Mouse (Mus musculus) adrenal gland, postnatal 25 days (tissue): ENCODE data around the gene Gm5485. TPM values are rescaled to one million over a fixed set of nuclear protein-coding genes. Genes with fewer than 3 reads are reported as not detected.

ENCODE experiments used
- DNase-seq: peaks from one replicate; pipeline ENCODE4 v3.0.0; 2021; ENCODE audit warnings: mixed read lengths
- long read RNA-seq: library from polyadenylated mRNA; stranded (forward); transcript quantifications from one replicate; pipeline ENCODE4 v2.0.0, GENCODE M21; 2021
- total RNA-seq: library from RNA; stranded (reverse); gene quantifications from 2 replicates; pipeline ENCODE4 v1.2.3, GENCODE M21; 2021

Gene Gm5485
- not detected in 2 replicates for total RNA-seq
- long read RNA-seq, result 0 reads

GRCm38 (mm10) chr16:48412246-48412645, at the start of gene Gm5485:
Gene Gm5485 (minus strand): TSS chr16:48412416.
- no peak for DNase-seq

GRCm38 (mm10) chr16:48453264-48453663, 41.0 kb upstream of the Gm5485 start:
- no peak for DNase-seq

DNA sequence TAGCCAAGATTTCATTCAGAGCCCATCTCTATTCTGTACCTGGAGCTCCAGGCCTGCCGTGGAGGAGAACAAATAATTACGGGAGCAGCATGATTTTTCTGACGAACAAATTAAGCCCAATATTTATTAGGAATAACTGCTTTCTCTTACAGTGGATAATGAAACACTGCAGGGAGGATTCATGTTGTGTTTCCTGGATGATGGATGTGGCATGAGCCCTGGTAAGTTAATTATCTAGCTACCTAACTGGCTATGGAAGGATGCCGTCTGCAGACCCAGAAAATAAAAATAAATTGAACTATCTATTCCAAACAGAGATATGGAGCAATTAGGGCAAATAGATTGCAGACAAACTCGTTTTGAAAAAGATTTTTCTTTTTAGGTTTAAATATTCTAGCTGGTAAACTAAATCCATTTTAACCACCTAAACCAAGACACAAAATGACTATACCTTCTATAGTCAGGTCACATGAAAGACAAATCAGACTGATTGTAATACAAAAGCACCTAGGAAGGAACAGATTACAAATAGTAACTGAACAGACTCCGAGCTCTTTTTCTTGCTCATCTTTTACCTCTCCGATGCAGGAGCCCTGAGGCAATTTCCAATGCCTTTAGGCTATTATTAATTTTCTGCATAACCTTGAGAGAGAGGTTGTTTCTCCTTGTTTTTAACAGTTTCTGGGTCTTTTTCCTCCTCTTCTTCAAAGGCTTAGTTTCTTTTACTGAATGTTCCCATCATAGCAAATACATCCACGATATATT, 34.1 kb upstream of the Gm5485 start:
- no peak for DNase-seq

- DNase-seq, result no peak
Measured at GRCm38 (mm10) chr16:48444589-48444988, 32.4 kb upstream of the Gm5485 start.

- DNase-seq, result no peak
Measured at GRCm38 (mm10) chr16:48437476-48437875, 25.3 kb upstream of the Gm5485 start.

GRCm38 (mm10) chr16:48435454-48435853, 23.2 kb upstream of the Gm5485 start:
- DNase-seq, result no peak

DNA sequence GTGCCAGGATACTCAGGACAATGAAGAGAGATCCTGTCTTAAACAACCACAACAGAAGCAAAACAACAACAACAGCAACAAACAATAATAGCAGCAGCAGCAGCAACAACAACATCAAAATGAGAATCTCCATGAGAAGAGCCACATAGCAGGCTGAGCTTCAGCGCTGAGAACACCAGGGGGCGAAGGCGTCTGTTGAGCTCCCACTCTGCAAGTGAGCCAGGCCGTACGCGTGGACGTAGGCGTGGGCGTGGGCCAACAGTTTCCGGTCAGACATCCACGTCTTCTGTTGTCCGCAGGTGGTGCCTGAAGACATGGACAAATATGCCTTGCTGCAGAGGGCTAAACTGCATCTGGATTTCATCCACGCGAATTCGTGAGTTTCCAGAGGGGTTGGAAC, 18.8 kb upstream of the Gm5485 start, which contains the start of gene Morc1:
Morc1 (plus strand) TSS at position 211 of the 400 bp plus-strand sequence.
- DNase-seq, result no peak

GRCm38 (mm10) chr16:48429427-48429826, 17.2 kb upstream of the Gm5485 start:
- no peak for DNase-seq

DNA sequence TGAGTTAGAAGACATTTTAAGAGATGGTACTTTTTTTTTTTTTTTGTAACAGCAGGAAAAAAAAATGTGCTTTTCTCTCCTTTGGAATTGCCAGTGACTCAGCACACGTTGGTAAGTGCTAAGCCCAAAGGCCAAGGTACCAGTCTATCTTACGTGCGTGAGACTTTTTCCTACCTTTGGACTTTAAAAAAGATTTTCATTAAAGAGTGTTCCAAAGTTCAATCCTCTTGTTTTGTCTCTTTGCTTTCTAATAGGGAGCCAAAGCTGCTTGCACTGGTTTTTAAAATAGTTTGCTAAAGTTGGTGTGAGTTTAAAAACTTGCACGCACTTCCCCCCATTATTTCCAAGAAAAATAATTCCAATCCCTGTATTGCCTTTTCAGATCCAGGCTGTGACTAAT, 11.9 kb upstream of the Gm5485 start:
- DNase-seq, result no peak

DNA sequence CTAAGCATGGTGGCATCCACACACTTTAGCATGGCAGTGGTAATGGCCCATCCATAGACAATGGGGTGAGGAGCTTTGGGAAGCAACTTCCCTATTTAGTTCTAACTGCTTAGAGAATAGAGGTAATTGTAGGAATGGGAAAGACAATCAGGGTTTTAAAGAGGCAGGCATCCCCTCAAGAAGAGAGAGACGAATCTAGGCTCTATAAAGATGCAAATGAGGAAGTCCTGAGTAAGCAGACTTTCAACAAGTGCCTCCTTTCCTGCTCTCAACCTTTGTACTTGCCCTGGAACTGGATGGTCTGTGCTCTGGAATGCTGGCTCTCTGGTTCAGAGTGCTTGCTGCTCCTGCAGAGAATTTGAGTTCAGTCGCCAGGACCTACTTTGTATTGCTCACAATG, 10.3 kb upstream of the Gm5485 start:
- DNase-seq, result no peak

DNA sequence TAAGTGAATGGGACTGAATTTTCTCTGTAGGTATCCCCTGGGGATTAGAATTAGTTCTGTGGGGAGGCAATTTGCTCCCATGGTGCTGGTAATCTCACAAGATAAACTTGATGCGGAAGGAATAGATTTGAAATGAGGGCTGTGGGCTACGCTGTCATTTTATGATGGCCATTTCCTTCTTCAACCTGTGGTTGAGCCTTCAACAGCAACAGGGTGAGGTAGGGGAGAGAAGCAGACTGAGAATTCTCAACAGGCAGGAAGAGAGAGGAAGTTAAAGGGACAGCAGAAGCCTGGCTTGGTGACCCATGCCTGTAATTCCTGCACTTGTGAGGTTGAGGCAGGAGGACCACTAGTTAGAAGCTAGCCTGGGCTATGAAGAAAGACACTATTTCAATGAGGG, 6.8 kb upstream of the Gm5485 start:
- DNase-seq, result no peak

GRCm38 (mm10) chr16:48418557-48418956, 6.3 kb upstream of the Gm5485 start:
- no peak for DNase-seq

DNA sequence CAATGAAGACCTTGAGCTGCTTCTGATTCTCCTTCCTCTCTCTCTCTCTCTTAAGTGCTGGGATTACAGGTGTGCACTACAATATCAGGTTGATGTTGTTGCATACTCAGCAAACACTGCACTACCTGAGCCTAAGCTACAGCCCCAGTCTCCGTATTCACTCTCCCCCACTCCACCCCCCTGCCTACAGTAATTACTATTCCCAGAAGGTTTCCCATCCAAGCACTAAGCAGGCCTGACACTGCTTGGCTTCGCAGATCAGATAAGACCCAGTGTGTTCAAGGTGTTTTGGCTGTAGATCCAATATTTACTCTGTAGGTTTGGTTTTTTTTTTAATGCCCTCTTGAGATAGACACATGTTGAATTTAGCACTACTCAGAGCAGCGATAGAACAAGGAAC, 2.1 kb downstream of the Gm5485 start:
- no peak for DNase-seq

GRCm38 (mm10) chr16:48409580-48409979, 2.6 kb downstream of the Gm5485 start:
- peak; percentile 10 for DNase-seq

- DNase-seq, result no peak
Measured at GRCm38 (mm10) chr16:48405674-48406403, 6.4 kb downstream of the Gm5485 start.

DNA sequence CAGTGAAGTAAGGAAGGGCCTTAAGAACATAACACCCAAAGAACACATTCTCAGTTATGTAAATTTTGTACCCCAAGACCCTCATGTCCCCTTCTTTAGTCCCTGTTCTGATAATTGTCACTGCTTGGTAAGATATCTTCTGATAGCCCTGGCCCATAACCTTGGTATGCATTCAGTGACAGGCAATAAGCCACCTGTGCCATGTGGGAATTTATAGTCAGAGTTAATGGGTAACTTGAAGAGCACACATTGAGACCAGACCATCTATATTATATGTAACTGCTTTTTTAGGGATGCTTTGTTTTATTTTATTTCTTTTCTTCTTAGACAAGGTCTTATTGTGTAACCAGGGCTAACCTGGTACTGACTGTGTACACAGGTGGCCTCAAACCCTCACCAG, 8.2 kb downstream of the Gm5485 start:
- DNase-seq, result no peak

- DNase-seq, result no peak
Measured at GRCm38 (mm10) chr16:48403423-48403822, 8.8 kb downstream of the Gm5485 start.

DNA sequence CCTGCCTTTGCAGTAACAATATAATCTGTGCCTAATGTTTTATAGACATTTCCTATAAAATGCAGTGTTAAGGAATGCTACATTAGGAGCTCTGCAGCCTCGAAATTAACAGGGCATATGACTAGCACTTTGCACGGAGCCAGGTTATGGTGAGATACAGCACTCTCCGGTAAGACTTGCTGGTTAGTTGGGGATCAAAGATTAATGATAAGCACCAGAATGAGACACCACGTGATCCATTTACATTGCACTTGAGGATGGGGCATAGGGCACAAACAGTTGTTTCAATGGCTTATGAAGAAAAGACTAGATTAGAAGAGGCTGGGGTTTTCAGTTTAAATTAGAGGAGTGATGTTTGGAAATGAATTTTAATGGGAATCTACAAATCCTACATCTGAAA, 9.3 kb downstream of the Gm5485 start:
- DNase-seq, result no peak

- no peak for DNase-seq
Measured at GRCm38 (mm10) chr16:48395278-48395677, 16.9 kb downstream of the Gm5485 start.

- DNase-seq, result no peak
Measured at GRCm38 (mm10) chr16:48386982-48387381, 25.2 kb downstream of the Gm5485 start.

GRCm38 (mm10) chr16:48383582-48384257, 28.5 kb downstream of the Gm5485 start:
- no peak for DNase-seq

GRCm38 (mm10) chr16:48373711-48374485, 38.3 kb downstream of the Gm5485 start:
- no peak for DNase-seq
